Mouse (Mus musculus): ENCODE results near the gene A930004D18Rik. TPM values are rescaled to one million over a fixed set of nuclear protein-coding genes. Genes with fewer than 3 reads are reported as not detected.

A930004D18Rik gene
- polyA plus RNA-seq, 1 experiment from 2014 or later = 14.5 TPM

- under 1% methylated on average over 61 of the region's 61 CpGs for WGBS
- Histone ChIP-seq H3K36me3 (no peaks in the 10 kb centered on the region), H3K27ac (peak overlapping the region; percentile 98), H3K4me1 (peaks cover 44% of the 10 kb centered on the region), H3K4me3 (peak overlapping the region; percentile 72), H3K9me3 (no peaks in the 10 kb centered on the region), H3K27me3 (ENCODE audit: insufficient read depth, poor library complexity, severe bottlenecking) (no peaks in the 10 kb centered on the region)
- peak; percentile 95 for DNase-seq (ENCODE audit: low spot score)
Observed at GRCm38 (mm10) chr2:18028140-18029021, 9.2 kb downstream of the A930004D18Rik start.

DNA sequence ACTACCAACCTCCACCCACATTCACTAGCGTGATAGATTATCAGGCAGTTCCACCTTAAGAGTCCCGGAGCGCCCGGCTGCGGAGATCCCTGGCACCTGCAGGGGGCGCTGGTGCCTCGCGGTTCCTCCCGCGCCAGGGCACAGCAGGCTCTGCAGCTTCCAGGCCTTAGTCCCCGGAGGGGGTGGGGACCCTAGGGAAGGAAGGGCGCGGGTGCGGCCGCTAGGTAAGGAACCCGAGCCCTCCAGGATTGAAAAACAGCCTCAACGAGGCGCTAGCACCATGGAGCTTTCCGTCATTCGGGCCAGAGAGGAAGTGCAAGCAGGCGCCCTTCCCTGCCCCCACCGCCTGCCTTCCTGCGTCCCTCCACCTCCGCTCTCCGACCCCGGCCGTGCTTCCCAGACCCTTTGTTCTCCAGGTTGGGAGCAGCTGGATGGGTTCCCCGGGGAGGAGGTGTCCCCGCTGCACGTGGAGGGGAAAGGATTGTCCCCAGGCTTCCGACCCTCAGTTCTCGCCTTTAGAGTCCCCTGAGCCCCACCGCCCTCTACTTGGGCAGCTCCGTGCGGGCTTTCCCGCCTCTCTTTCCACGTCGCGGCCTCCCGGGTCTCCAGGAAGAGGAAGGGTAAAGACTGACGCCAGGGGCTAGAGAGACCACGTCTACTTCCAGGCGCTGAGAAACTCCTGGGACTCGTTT is 9.9 kb downstream of the A930004D18Rik start:
- H3K27ac ChIP-seq = peak overlapping the region; percentile 98
- peak overlapping the region; percentile 72 for H3K4me3 ChIP-seq
- WGBS = under 1% methylated on average over 44 of the region's 44 CpGs
- no peaks in the 10 kb centered on the region for H3K27me3 ChIP-seq (ENCODE audit: insufficient read depth, poor library complexity, severe bottlenecking)
- H3K36me3 ChIP-seq = no peaks in the 10 kb centered on the region
- peaks cover 36% of the 10 kb centered on the region for H3K4me1 ChIP-seq
- no peaks in the 10 kb centered on the region for H3K9me3 ChIP-seq
- peak; percentile 98 for DNase-seq (ENCODE audit: low spot score)

DNA sequence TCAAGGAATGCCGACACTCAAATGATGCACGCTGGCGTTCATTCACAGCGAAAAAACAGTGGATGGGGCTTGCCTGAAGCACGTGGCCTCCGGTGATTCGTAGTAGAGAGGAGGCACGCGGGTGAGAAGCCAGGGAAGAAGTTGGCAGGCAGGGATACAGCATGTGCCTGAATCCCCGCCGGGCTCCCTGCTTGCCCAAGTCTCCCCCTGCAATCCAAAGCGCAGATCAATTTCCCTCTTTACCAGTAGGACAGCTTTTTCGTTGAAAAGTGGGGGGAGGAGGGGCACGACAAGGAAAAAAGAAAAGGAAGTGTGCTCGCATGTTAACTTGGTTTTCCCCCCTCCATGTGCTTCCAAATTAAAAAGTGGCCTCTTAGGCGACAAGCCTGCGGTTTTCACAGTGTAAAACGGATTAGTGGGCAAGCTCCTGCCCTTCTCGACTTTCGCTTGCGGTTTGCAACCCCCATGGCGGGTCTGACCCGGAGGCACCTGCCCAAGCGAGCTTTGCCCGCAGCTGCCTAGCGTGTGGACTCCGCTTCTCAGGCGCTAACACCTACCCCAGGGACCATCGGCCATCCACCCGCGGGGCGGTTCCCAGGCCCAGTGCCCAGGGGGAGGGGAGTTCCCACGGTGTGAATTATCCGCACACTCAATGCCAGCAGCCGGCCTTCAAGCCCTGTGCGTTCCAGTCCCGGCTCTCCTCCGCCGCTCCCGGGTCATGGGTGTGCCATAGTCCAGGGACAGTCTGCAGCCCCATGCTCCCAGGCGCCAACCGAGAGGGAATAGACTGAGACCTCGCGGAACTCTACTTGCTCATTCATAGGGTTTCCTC is 11.2 kb downstream of the A930004D18Rik start:
- no peaks in the 10 kb centered on the region for H3K9me3 ChIP-seq
- no peaks in the 10 kb centered on the region for H3K27me3 ChIP-seq (ENCODE audit: insufficient read depth, poor library complexity, severe bottlenecking)
- peak overlapping the region; percentile 98 for H3K27ac ChIP-seq
- H3K4me3 ChIP-seq = peak overlapping the region; percentile 72
- WGBS = under 1% methylated on average over 44 of the region's 44 CpGs
- H3K36me3 ChIP-seq = no peaks in the 10 kb centered on the region
- DNase-seq (ENCODE audit: low spot score) = peak; percentile 85
- H3K4me1 ChIP-seq = peaks cover 24% of the 10 kb centered on the region

DNA sequence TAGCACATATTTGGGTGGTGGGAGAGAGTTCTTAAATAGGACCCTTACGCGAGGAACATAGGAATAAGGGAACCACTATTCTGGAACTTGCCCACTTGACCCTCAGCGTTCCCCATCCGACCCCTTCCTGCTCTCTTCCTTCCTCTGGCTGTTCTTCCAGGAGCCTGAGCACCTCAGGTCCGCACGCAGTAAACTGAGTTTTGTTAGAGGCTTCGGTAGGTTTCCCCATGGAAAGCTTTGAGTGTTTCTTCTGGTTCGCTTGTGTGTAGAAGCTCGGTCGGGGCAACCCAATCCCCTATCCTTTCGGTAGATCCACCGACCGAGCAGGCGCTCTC is 11.8 kb downstream of the A930004D18Rik start:
- no peaks in the 10 kb centered on the region for H3K9me3 ChIP-seq
- peaks cover 20% of the 10 kb centered on the region; the same call in 1 of the 2 replicates for H3K4me1 ChIP-seq
- peak overlapping the region; percentile 98 for H3K27ac ChIP-seq
- 2% methylated on average over 14 of the region's 14 CpGs for WGBS
- DNase-seq (ENCODE audit: low spot score) = no peak
- no peaks in the 10 kb centered on the region for H3K36me3 ChIP-seq
- peak overlapping the region; percentile 72 for H3K4me3 ChIP-seq
- H3K27me3 ChIP-seq (ENCODE audit: insufficient read depth, poor library complexity, severe bottlenecking) = no peaks in the 10 kb centered on the region

- Histone ChIP-seq H3K4me3 (no peak overlapping the region), H3K4me1 (peaks cover 20% of the 10 kb centered on the region; the same call in 1 of the 2 replicates), H3K9me3 (no peaks in the 10 kb centered on the region), H3K27me3 (ENCODE audit: insufficient read depth, poor library complexity, severe bottlenecking) (no peaks in the 10 kb centered on the region), H3K27ac (0 out of 2 replicates have a peak overlapping the region, but pooled peaks have one; percentile 98), H3K36me3 (no peaks in the 10 kb centered on the region)
- no peak for DNase-seq (ENCODE audit: low spot score)
- 59% methylated on average over 5 of the region's 5 CpGs for WGBS
Observed at GRCm38 (mm10) chr2:18025116-18025515, 12.4 kb downstream of the A930004D18Rik start.

GRCm38 (mm10) chr2:18022886-18023285 is 14.7 kb downstream of the A930004D18Rik start:
- 41% methylated on average over 1 of the region's 1 CpGs for WGBS
- no peaks in the 10 kb centered on the region for H3K36me3 ChIP-seq
- no peaks in the 10 kb centered on the region for H3K27me3 ChIP-seq (ENCODE audit: insufficient read depth, poor library complexity, severe bottlenecking)
- H3K4me3 ChIP-seq = no peak overlapping the region
- no peaks in the 10 kb centered on the region for H3K9me3 ChIP-seq
- no peak for DNase-seq (ENCODE audit: low spot score)
- H3K27ac ChIP-seq = no peak overlapping the region
- peaks cover 17% of the 10 kb centered on the region; the same call in 1 of the 2 replicates for H3K4me1 ChIP-seq

DNA sequence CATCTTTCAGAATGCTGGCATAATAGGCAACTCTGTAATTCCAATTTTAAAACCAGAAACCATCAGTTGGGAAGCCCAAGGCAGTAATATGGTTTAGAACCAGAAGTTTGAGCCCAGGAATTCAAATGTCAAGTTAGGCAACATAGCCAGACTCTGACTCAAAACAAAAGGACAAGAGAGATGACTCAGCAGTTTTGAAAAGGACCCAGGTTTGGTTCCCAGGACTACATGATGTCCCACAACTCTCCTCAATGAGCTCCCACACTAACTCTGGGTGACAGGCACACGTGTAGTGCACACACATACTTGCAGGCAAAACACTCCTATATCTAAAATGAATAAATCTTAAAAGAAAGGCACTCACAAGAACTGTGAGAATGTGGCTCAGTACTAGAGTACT is 18.4 kb downstream of the A930004D18Rik start:
- no peaks in the 10 kb centered on the region for H3K4me1 ChIP-seq
- no peaks in the 10 kb centered on the region for H3K9me3 ChIP-seq
- 76% methylated on average over 1 of the region's 1 CpGs for WGBS
- DNase-seq (ENCODE audit: low spot score) = no peak
- H3K4me3 ChIP-seq = no peak overlapping the region
- H3K27me3 ChIP-seq (ENCODE audit: insufficient read depth, poor library complexity, severe bottlenecking) = no peaks in the 10 kb centered on the region
- H3K27ac ChIP-seq = no peak overlapping the region
- H3K36me3 ChIP-seq = no peaks in the 10 kb centered on the region

GRCm38 (mm10) chr2:18017321-18017720 is 20.2 kb downstream of the A930004D18Rik start:
- no peak for DNase-seq (ENCODE audit: low spot score)
- Histone ChIP-seq H3K4me3 (no peak overlapping the region), H3K27ac (no peak overlapping the region), H3K4me1 (no peaks in the 10 kb centered on the region), H3K9me3 (no peaks in the 10 kb centered on the region), H3K27me3 (ENCODE audit: insufficient read depth, poor library complexity, severe bottlenecking) (no peaks in the 10 kb centered on the region), H3K36me3 (no peaks in the 10 kb centered on the region)
- 90% methylated on average over 6 of the region's 6 CpGs for WGBS

GRCm38 (mm10) chr2:18016639-18017038 is 20.9 kb downstream of the A930004D18Rik start:
- no peak overlapping the region for H3K27ac ChIP-seq
- H3K36me3 ChIP-seq = no peaks in the 10 kb centered on the region
- no peaks in the 10 kb centered on the region for H3K9me3 ChIP-seq
- no peak overlapping the region for H3K4me3 ChIP-seq
- no peak for DNase-seq (ENCODE audit: low spot score)
- WGBS = 78% methylated on average over 1 of the region's 1 CpGs
- no peaks in the 10 kb centered on the region for H3K4me1 ChIP-seq
- H3K27me3 ChIP-seq (ENCODE audit: insufficient read depth, poor library complexity, severe bottlenecking) = no peaks in the 10 kb centered on the region

- no peaks in the 10 kb centered on the region for H3K27me3 ChIP-seq (ENCODE audit: insufficient read depth, poor library complexity, severe bottlenecking)
- H3K4me3 ChIP-seq = no peak overlapping the region
- no peak for DNase-seq (ENCODE audit: low spot score)
- no peaks in the 10 kb centered on the region for H3K4me1 ChIP-seq
- WGBS = 56% methylated on average over 3 of the region's 3 CpGs
- H3K36me3 ChIP-seq = no peaks in the 10 kb centered on the region
- no peaks in the 10 kb centered on the region for H3K9me3 ChIP-seq
- no peak overlapping the region for H3K27ac ChIP-seq
Observed at GRCm38 (mm10) chr2:18015581-18015980, 22.0 kb downstream of the A930004D18Rik start.

GRCm38 (mm10) chr2:18012866-18013265 is 24.7 kb downstream of the A930004D18Rik start:
- Histone ChIP-seq H3K27ac (no peak overlapping the region), H3K27me3 (ENCODE audit: insufficient read depth, poor library complexity, severe bottlenecking) (no peaks in the 10 kb centered on the region), H3K4me1 (no peaks in the 10 kb centered on the region), H3K9me3 (no peaks in the 10 kb centered on the region), H3K36me3 (no peaks in the 10 kb centered on the region), H3K4me3 (no peak overlapping the region)
- DNase-seq (ENCODE audit: low spot score) = no peak
- 63% methylated on average over 3 of the region's 3 CpGs for WGBS

DNA sequence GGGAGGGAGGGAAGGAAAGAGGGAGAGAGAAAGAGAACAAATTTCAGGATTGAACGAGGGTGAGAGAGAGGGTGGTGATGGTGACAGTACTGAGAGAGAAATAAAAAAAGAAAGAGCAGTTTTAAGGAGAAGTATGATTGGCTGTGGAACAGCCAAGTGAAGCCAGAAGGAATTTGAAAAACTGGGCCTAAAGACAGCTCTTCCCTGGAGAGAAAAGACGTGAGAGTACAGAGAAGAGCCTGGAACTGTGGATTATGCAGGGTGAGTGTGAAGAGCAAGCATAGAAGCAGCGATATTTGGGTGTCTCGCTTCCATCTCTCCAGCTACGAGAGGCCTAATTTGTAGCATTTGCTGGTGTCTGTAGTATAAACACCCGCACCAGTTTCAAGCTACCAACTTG is 26.3 kb downstream of the A930004D18Rik start:
- no peak overlapping the region for H3K4me3 ChIP-seq
- 81% methylated on average over 6 of the region's 6 CpGs for WGBS
- H3K27me3 ChIP-seq (ENCODE audit: insufficient read depth, poor library complexity, severe bottlenecking) = no peaks in the 10 kb centered on the region
- no peak overlapping the region for H3K27ac ChIP-seq
- no peaks in the 10 kb centered on the region for H3K36me3 ChIP-seq
- no peaks in the 10 kb centered on the region for H3K4me1 ChIP-seq
- H3K9me3 ChIP-seq = no peaks in the 10 kb centered on the region
- no peak for DNase-seq (ENCODE audit: low spot score)

All from heart, embryonic 10.5 days (tissue).